Mouse (Mus musculus) left cerebral cortex, postnatal 36 days (tissue): ENCODE measurements around the gene Acbd3. TPM values are rescaled to one million over a fixed set of nuclear protein-coding genes. Genes with fewer than 3 reads are reported as not detected.

Source experiments
- DNase-seq, 2 experiments: peaks; one replicate each; pipeline ENCODE4 v3.0.0; 2021 to 2022; ENCODE audit warnings: low spot score in 2 of 2, mixed read lengths in 1 of 2
- intact Hi-C: fragments of 180-260 bp; cut with DNase I; formaldehyde crosslinking; loops from one replicate; pipeline ENCODE4 v1.15.1; 2025
- total RNA-seq, 2 experiments: library from RNA; stranded (reverse); gene quantifications; 2 replicates each; pipeline ENCODE4 v1.2.3; 2021

Acbd3 gene
- total RNA-seq, 2 experiments from 2014 or later: 30.1 to 35.1 TPM

- DNase-seq: peak; percentile 74 to 76
- intact Hi-C loops: loop anchor here (5.0 kb wide), 1 partner anchor 34 kb away; the partner anchor contains the start of gene H3f3a
Observed at GRCm38 (mm10) chr1:180777660-180778402, 52.0 kb downstream of the Acbd3 start.

GRCm38 (mm10) chr1:180778403-180778754 lies 52.5 kb downstream of the Acbd3 start:
- DNase-seq: no peak
- intact Hi-C loops: loop anchor here (5.0 kb wide), 1 partner anchor 34 kb away; the partner anchor contains the start of gene H3f3a

GRCm38 (mm10) chr1:180778941-180779340 lies 53.1 kb downstream of the Acbd3 start:
- no peak for DNase-seq
- intact Hi-C loops: loop anchor here (5.0 kb wide), 1 partner anchor 33 kb away; the partner anchor contains the start of gene H3f3a

GRCm38 (mm10) chr1:180780291-180780690 lies 54.4 kb downstream of the Acbd3 start:
- no peak for DNase-seq
- intact Hi-C loops: no loop called here

- intact Hi-C loops: no loop called here
- DNase-seq: no peak
Observed at GRCm38 (mm10) chr1:180781250-180781649, 55.4 kb downstream of the Acbd3 start.

- intact Hi-C loops: no loop called here
- DNase-seq: no peak
Observed at GRCm38 (mm10) chr1:180782906-180783579, 57.2 kb downstream of the Acbd3 start.

GRCm38 (mm10) chr1:180783580-180783928 lies 57.7 kb downstream of the Acbd3 start:
- DNase-seq: no peak
- intact Hi-C loops: no loop called here

GRCm38 (mm10) chr1:180791821-180792480 lies 66.1 kb downstream of the Acbd3 start:
- intact Hi-C loops: no loop called here

GRCm38 (mm10) chr1:180792814-180793213 lies 67.0 kb downstream of the Acbd3 start:
- intact Hi-C loops: no loop called here
- DNase-seq: no peak

More at GRCm38 (mm10) chr1:180791821-180792480, 66.1 kb downstream of the Acbd3 start:
- no peak for DNase-seq

- no peak for DNase-seq
- intact Hi-C loops: no loop called here
Observed at GRCm38 (mm10) chr1:180793445-180794117, 67.7 kb downstream of the Acbd3 start.

- no peak for DNase-seq
- intact Hi-C loops: no loop called here
Observed at GRCm38 (mm10) chr1:180794170-180794569, 68.3 kb downstream of the Acbd3 start.

- no peak for DNase-seq
- intact Hi-C loops: no loop called here
Observed at GRCm38 (mm10) chr1:180798660-180799059, 72.8 kb downstream of the Acbd3 start.

- no peak for DNase-seq
- intact Hi-C loops: no loop called here
Observed at GRCm38 (mm10) chr1:180799253-180799652, 73.4 kb downstream of the Acbd3 start.

- no peak for DNase-seq
- intact Hi-C loops: no loop called here
Observed at GRCm38 (mm10) chr1:180800022-180800421, 74.2 kb downstream of the Acbd3 start.

- intact Hi-C loops: no loop called here
- DNase-seq: no peak
Observed at GRCm38 (mm10) chr1:180800814-180801213, 75.0 kb downstream of the Acbd3 start.

GRCm38 (mm10) chr1:180801466-180801994 lies 75.7 kb downstream of the Acbd3 start:
- intact Hi-C loops: no loop called here
- DNase-seq: no peak
